Mouse (Mus musculus) lung, embryonic 16.5 days (tissue): Measurements from ENCODE around the gene Fgd4. TPM values are rescaled to one million over a fixed set of nuclear protein-coding genes. Genes with fewer than 3 reads are reported as not detected.
"Not testable (repeated sequence)": the region's sequence is repeated elsewhere in the genome, so short reads cannot be mapped to it uniquely, and the experiment has no call there.

Source experiments
- ATAC-seq: fragments of 200-750 bp; cut with Nextera tagmentation; 2 replicates; pipeline ENCODE4 v1.8.0; 2017; ENCODE audit warnings: low read depth, mild to moderate bottlenecking, moderate library complexity
- H3K27ac ChIP-seq: fragments of 300-500 bp; sonication (generic); 2 replicates; pipeline ENCODE4 v1.5.1; 2014; ENCODE audit warnings: mild to moderate bottlenecking, control low read depth, low read length
- H3K27me3 ChIP-seq: fragments of 300-500 bp; sonication (generic); 2 replicates; pipeline ENCODE4 v1.6.1; 2014; ENCODE audit warnings: low read depth, low read length, mixed read lengths; ENCODE audit not compliant: control insufficient read depth, insufficient read depth
- H3K36me3 ChIP-seq: fragments of 300-500 bp; sonication (generic); 2 replicates; pipeline ENCODE4 v1.6.1; 2014; ENCODE audit warnings: low read length; ENCODE audit not compliant: control insufficient read depth, insufficient read depth
- H3K4me1 ChIP-seq: fragments of 300-500 bp; sonication (generic); replicated peaks from 2 replicates; pipeline ENCODE4 v1.6.1; 2014; ENCODE audit warnings: low read length, mixed read lengths; ENCODE audit not compliant: control insufficient read depth, insufficient read depth
- H3K4me2 ChIP-seq: fragments of 300-500 bp; sonication (generic); 2 replicates; pipeline ENCODE4 v1.6.1; 2014; ENCODE audit warnings: low read depth, low read length, control low read depth
- H3K4me3 ChIP-seq: fragments of 300-500 bp; sonication (generic); 2 replicates; pipeline ENCODE4 v1.5.1; 2014; ENCODE audit warnings: mild to moderate bottlenecking, low read length, control low read depth
- H3K9ac ChIP-seq: fragments of 300-500 bp; sonication (generic); 2 replicates; pipeline ENCODE4 v1.6.1; 2014; ENCODE audit warnings: low read length, control low read depth
- H3K9me3 ChIP-seq: fragments of 300-500 bp; sonication (generic); 2 replicates; pipeline ENCODE4 v1.6.1; 2016; ENCODE audit warnings: low read length; ENCODE audit not compliant: control insufficient read depth
- whole genome bisulfite sequencing: fragments of 180-500 bp; shearing (Covaris S2); extraction: QIAGEN DNeasy Blood & Tissue Kit; methylation state at CpG from one replicate; pipeline ENCODE4 v1.1.7; 2014; 5-methylcytosine and 5-hydroxymethylcytosine counted together
- polyA plus RNA-seq: library from polyadenylated mRNA; unstranded; fragments of >200 nt; fragmentation: Nextera tagmentation; extraction: Ambion mirVana; gene quantifications from 2 replicates; pipeline ENCODE4 v1.2.1, GENCODE M21; 2015

Gene Fgd4
- polyA plus RNA-seq, 1 experiment from 2014 or later: 5.3 TPM

DNA sequence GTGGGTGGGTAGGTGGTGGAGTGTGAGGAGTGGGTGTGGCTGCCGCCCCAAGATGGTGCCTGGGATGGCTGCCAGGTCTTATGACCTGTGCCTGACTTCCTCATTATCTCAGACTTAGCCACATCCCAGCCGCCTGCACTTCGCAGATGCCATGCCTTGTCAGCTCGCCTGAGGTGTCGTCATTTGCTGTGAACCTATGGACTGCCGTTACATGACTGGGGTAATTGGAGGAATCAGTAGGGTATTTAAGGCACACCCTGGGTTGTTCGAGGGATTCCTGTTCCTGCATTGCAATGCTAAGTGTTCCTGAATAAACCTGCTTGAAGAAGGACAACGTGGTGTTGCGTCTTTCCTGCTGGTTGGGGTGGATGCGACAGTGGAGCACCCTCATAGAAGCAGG is 126.9 kb downstream of the Fgd4 start:
- WGBS: 84% methylated on average over 10 of the region's 10 CpGs
- not testable (repeated sequence) for H3K9me3 ChIP-seq, H3K27ac ChIP-seq, H3K27me3 ChIP-seq, H3K4me2 ChIP-seq, H3K9ac ChIP-seq, H3K36me3 ChIP-seq, H3K4me3 ChIP-seq, H3K4me1 ChIP-seq, ATAC-seq

DNA sequence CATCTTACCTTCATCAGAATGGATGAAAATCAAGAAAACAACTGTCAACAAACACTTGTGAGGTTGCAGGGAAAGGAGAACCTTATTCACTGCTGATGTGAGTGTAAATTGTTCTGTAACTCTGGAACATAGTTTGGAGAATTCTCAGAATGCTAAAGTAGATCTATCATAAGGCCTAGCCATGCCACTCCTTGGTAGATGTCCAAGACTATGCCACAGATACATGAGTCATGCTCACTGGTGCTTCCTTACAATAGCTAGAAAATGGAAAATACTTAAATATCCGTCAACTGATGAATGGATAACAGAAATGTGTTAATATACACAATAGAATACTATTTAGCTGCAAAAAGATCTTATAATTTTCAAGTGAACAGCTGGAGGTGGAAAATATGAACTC is 150.3 kb downstream of the Fgd4 start:
- no peak overlapping the region for H3K9ac ChIP-seq
- no peaks in the 10 kb centered on the region for H3K36me3 ChIP-seq
- no peak overlapping the region for H3K4me3 ChIP-seq
- H3K4me1 ChIP-seq: no peaks in the 10 kb centered on the region
- no peak overlapping the region for H3K4me2 ChIP-seq
- H3K27me3 ChIP-seq: no peaks in the 10 kb centered on the region
- ATAC-seq: no peak
- H3K9me3 ChIP-seq: no peaks in the 10 kb centered on the region
- no peak overlapping the region for H3K27ac ChIP-seq
- WGBS: 70% methylated on average over 1 of the region's 1 CpGs

DNA sequence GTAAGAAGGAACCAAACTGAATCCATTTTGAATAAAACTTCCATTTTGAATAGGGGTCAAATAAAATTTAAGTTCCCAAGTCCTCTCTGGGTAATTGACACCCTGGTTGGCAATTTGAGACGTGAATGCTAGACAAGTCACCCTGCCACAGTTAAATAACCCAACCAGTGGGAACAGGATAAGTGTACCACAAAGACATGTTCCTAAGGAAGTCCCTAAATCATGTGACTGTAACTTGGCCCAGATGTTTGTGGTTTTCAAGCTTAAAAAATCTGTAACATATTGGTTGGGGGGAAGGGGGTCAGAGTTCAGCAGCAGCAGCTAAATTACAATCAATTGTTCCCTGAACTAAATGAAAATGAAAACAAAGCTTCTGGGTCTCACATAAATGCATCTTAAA is 161.9 kb downstream of the Fgd4 start:
- H3K4me1 ChIP-seq: no peaks in the 10 kb centered on the region
- H3K9ac ChIP-seq: no peak overlapping the region
- no peak overlapping the region for H3K4me2 ChIP-seq
- no peak for ATAC-seq
- no peak overlapping the region for H3K27ac ChIP-seq
- 62% methylated on average over 1 of the region's 1 CpGs for WGBS
- H3K27me3 ChIP-seq: no peaks in the 10 kb centered on the region
- H3K4me3 ChIP-seq: no peak overlapping the region
- H3K9me3 ChIP-seq: no peaks in the 10 kb centered on the region
- no peaks in the 10 kb centered on the region for H3K36me3 ChIP-seq

DNA sequence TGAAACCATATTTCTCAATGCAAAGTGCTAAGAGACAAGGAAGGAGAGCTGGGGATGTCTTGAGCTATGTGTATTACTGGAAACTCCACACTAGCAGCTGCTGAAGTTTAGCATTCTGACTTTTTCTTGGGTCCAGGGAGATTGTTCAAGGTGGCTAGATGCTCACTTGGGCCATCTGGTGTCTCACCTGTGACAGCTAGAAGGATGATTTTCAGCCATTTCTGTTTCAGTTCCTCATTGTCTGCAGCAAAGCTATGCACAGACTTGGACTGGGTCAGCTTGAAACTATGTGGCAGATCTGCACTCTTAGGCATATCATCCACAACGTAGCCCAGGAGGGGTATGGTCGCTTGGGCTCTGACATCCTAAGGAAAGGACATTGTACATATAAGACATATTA is 177.9 kb downstream of the Fgd4 start:
- no peaks in the 10 kb centered on the region for H3K36me3 ChIP-seq
- 90% methylated on average over 2 of the region's 2 CpGs for WGBS
- no peak for ATAC-seq
- H3K9ac ChIP-seq: no peak overlapping the region
- no peak overlapping the region for H3K27ac ChIP-seq
- no peaks in the 10 kb centered on the region for H3K9me3 ChIP-seq
- no peaks in the 10 kb centered on the region for H3K27me3 ChIP-seq
- no peak overlapping the region for H3K4me3 ChIP-seq
- H3K4me2 ChIP-seq: no peak overlapping the region
- H3K4me1 ChIP-seq: no peaks in the 10 kb centered on the region

DNA sequence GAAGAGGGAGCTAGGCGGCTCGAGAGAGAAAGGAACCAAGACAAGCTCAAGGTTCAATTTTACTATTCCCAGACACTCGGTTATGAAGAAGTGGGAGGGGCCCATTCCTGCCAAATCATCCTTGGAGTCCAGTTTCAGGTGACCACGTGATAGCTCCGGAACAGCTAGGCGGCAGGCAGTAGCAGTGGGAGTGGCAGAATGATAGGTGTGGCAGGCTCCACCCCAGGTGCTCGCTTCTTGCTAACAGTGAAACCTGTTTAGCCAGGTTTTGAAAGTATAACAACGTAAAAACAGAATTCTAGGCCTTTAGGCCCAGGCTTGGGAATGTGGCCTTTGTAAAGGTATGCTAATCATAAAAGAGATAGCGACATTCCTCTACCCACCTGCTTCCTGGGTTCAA is 233.1 kb downstream of the Fgd4 start:
- not testable (repeated sequence) for ATAC-seq

More for the DNA sequence above, 233.1 kb downstream of the Fgd4 start:
- H3K4me1 ChIP-seq, H3K4me3 ChIP-seq, H3K27ac ChIP-seq, H3K36me3 ChIP-seq, H3K27me3 ChIP-seq, H3K4me2 ChIP-seq, H3K9me3 ChIP-seq, H3K9ac ChIP-seq: not testable (repeated sequence)
- 45% methylated on average over 8 of the region's 9 CpGs for WGBS

Other genes starting within 250 kb of the Fgd4 start
- gene Dnm1l, start 241.6 kb downstream of the Fgd4 start, polyA plus RNA-seq: 52.5 and 54.7 TPM in 2 replicates
- not detected in 2 replicates for gene Olfr19, start 75.9 kb upstream of the Fgd4 start, polyA plus RNA-seq
- 8.3 and 11.8 TPM in 2 replicates for gene Spag6l, start 228.9 kb upstream of the Fgd4 start, polyA plus RNA-seq